Mouse (Mus musculus) forebrain, embryonic 12.5 days (tissue): ENCODE results near the gene Calm3. TPM values are rescaled to one million over a fixed set of nuclear protein-coding genes. Genes with fewer than 3 reads are reported as not detected.
A peak's percentile ranks its signal among the peaks of the same experiment; 100 is the strongest.

ENCODE experiments used
- ATAC-seq: fragments of 200-750 bp; cut with Nextera tagmentation; 2 replicates; pipeline ENCODE4 v1.8.0; 2017; ENCODE audit warnings: moderate TSS enrichment; ENCODE audit not compliant: low FRiP score
- H3K27ac ChIP-seq: fragments of 300-500 bp; sonication (generic); 2 replicates; pipeline ENCODE4 v1.5.1; 2016; ENCODE audit warnings: mild to moderate bottlenecking
- H3K27me3 ChIP-seq: fragments of 300-500 bp; sonication (generic); 2 replicates; pipeline ENCODE4 v1.6.1; 2016; ENCODE audit warnings: mild to moderate bottlenecking
- H3K36me3 ChIP-seq: fragments of 300-500 bp; sonication (generic); replicated peaks from 2 replicates; pipeline ENCODE4 v1.6.1; 2016; ENCODE audit warnings: mild to moderate bottlenecking
- H3K4me1 ChIP-seq: fragments of 300-500 bp; sonication (generic); 2 replicates; pipeline ENCODE4 v1.6.1; 2016
- H3K4me2 ChIP-seq: fragments of 300-500 bp; sonication (generic); 2 replicates; pipeline ENCODE4 v1.6.1; 2016; ENCODE audit warnings: mild to moderate bottlenecking, moderate library complexity
- H3K4me3 ChIP-seq: fragments of 300-500 bp; sonication (generic); replicated peaks from 2 replicates; pipeline ENCODE4 v1.5.1; 2016; ENCODE audit warnings: mild to moderate bottlenecking
- H3K9ac ChIP-seq: fragments of 300-500 bp; sonication (generic); 2 replicates; pipeline ENCODE4 v1.6.1; 2016; ENCODE audit warnings: mild to moderate bottlenecking
- H3K9me3 ChIP-seq: fragments of 300-500 bp; sonication (generic); 2 replicates; pipeline ENCODE4 v1.6.1; 2016
- WGBS: fragments of 180-500 bp; shearing (Covaris S2); methylation state at CpG from one replicate; pipeline ENCODE4 v1.1.7; 2016; 5-methylcytosine and 5-hydroxymethylcytosine counted together
- polyA plus RNA-seq: library from polyadenylated mRNA; unstranded; fragments of >200 nt; fragmentation: Nextera tagmentation; extraction: Ambion mirVana; gene quantifications from 2 replicates; pipeline ENCODE4 v1.2.1, GENCODE M21; 2016

Gene Calm3
- polyA plus RNA-seq, 1 experiment from 2014 or later: 234 TPM

GRCm38 (mm10) chr7:16948923-16949458 lies 25.1 kb upstream of the Calm3 start:
- 51% methylated on average over 8 of the region's 8 CpGs for WGBS
- H3K9ac ChIP-seq: peak overlapping the region; percentile 48; the same call in 1 of the 2 replicates

GRCm38 (mm10) chr7:16947959-16948361 lies 24.0 kb upstream of the Calm3 start:
- peaks cover 69% of the 10 kb centered on the region for H3K4me1 ChIP-seq

More at GRCm38 (mm10) chr7:16948923-16949458, 25.1 kb upstream of the Calm3 start:
- peaks cover 59% of the 10 kb centered on the region for H3K4me1 ChIP-seq
- H3K9me3 ChIP-seq: no peaks in the 10 kb centered on the region
- H3K36me3 ChIP-seq: no peaks in the 10 kb centered on the region
- H3K4me3 ChIP-seq: peak overlapping the region; percentile 52; the same call in 1 of the 2 replicates
- H3K27me3 ChIP-seq: peaks cover 49% of the 10 kb centered on the region
- peak overlapping the region; percentile 69 for H3K4me2 ChIP-seq
- no peak for ATAC-seq
- H3K27ac ChIP-seq: 0 out of 2 replicates have a peak overlapping the region, but pooled peaks have one; percentile 36

GRCm38 (mm10) chr7:16947349-16947895 lies 23.5 kb upstream of the Calm3 start:
- Histone ChIP-seq H3K4me3 (peak overlapping the region; percentile 52), H3K27me3 (peaks cover 49% of the 10 kb centered on the region), H3K4me1 (peaks cover 69% of the 10 kb centered on the region), H3K4me2 (peak overlapping the region; percentile 69), H3K9me3 (no peaks in the 10 kb centered on the region), H3K36me3 (no peaks in the 10 kb centered on the region), H3K27ac (peak overlapping the region; percentile 68), H3K9ac (peak overlapping the region; percentile 63)
- 16% methylated on average over 21 of the region's 22 CpGs for WGBS
- ATAC-seq: no peak

More at GRCm38 (mm10) chr7:16947959-16948361, 24.0 kb upstream of the Calm3 start:
- H3K27me3 ChIP-seq: peaks cover 49% of the 10 kb centered on the region
- H3K4me3 ChIP-seq: peak overlapping the region; percentile 52
- peak overlapping the region; percentile 68; the same call in 1 of the 2 replicates for H3K27ac ChIP-seq
- H3K9ac ChIP-seq: peak overlapping the region; percentile 63
- peak overlapping the region; percentile 69 for H3K4me2 ChIP-seq
- no peak for ATAC-seq
- WGBS: 19% methylated on average over 4 of the region's 4 CpGs
- H3K9me3 ChIP-seq: no peaks in the 10 kb centered on the region
- H3K36me3 ChIP-seq: no peaks in the 10 kb centered on the region

- Histone ChIP-seq H3K27me3 (peaks cover 49% of the 10 kb centered on the region), H3K4me2 (peak overlapping the region; percentile 69), H3K36me3 (no peaks in the 10 kb centered on the region), H3K27ac (peak overlapping the region; percentile 68), H3K9me3 (no peaks in the 10 kb centered on the region), H3K4me3 (peak overlapping the region; percentile 52), H3K9ac (peak overlapping the region; percentile 63), H3K4me1 (peaks cover 69% of the 10 kb centered on the region)
- no peak for ATAC-seq
- 2% methylated on average over 53 of the region's 53 CpGs for WGBS
These were observed 22.8 kb upstream of the Calm3 start for GRCm38 (mm10) chr7:16946441-16947348.

GRCm38 (mm10) chr7:16945419-16945818 lies 21.5 kb upstream of the Calm3 start:
- no peaks in the 10 kb centered on the region for H3K9me3 ChIP-seq
- peaks cover 71% of the 10 kb centered on the region for H3K4me1 ChIP-seq
- peaks cover 49% of the 10 kb centered on the region for H3K27me3 ChIP-seq
- WGBS: 11% methylated on average over 17 of the region's 17 CpGs
- ATAC-seq: no peak
- peak overlapping the region; percentile 69 for H3K4me2 ChIP-seq
- peak overlapping the region; percentile 52 for H3K4me3 ChIP-seq
- H3K27ac ChIP-seq: 0 out of 2 replicates have a peak overlapping the region, but pooled peaks have one; percentile 42
- H3K9ac ChIP-seq: peak overlapping the region; percentile 63
- H3K36me3 ChIP-seq: no peaks in the 10 kb centered on the region

- Histone ChIP-seq H3K27ac (peak overlapping the region; percentile 78), H3K4me1 (peaks cover 71% of the 10 kb centered on the region)
- ATAC-seq: no peak; the same call in 1 of the 2 replicates
These were observed 20.9 kb upstream of the Calm3 start for GRCm38 (mm10) chr7:16944808-16945315.

GRCm38 (mm10) chr7:16944061-16944807 lies 20.3 kb upstream of the Calm3 start, which contains the start of gene Pnmal2:
Gene Pnmal2, plus strand, starts transcription at chr7:16944682.
- Histone ChIP-seq H3K4me2 (peak within 1 kb of the TSS; percentile 69), H3K4me1 (peaks cover 69% of the 10 kb centered on the region), H3K27me3 (peaks cover 43% of the 10 kb centered on the region), H3K36me3 (no peaks in the 10 kb centered on the region), H3K9me3 (no peaks in the 10 kb centered on the region), H3K4me3 (peak within 1 kb of the TSS; percentile 52), H3K9ac (peak within 1 kb of the TSS; percentile 63), H3K27ac (peak within 1 kb of the TSS; percentile 78)
- 12% methylated on average over 36 of the region's 36 CpGs for WGBS
- ATAC-seq: peak; percentile 92

More at GRCm38 (mm10) chr7:16944808-16945315, 20.9 kb upstream of the Calm3 start:
- Histone ChIP-seq H3K27me3 (peaks cover 49% of the 10 kb centered on the region), H3K4me2 (peak overlapping the region; percentile 69), H3K4me3 (peak overlapping the region; percentile 52), H3K36me3 (no peaks in the 10 kb centered on the region), H3K9ac (peak overlapping the region; percentile 63), H3K9me3 (no peaks in the 10 kb centered on the region)
- WGBS: 1% methylated on average over 22 of the region's 22 CpGs

- no peak overlapping the region for H3K4me2 ChIP-seq
- no peak overlapping the region for H3K9ac ChIP-seq
- peaks cover 68% of the 10 kb centered on the region for H3K4me1 ChIP-seq
- ATAC-seq: no peak
- H3K27ac ChIP-seq: peak overlapping the region; percentile 51
- WGBS: 59% methylated on average over 4 of the region's 4 CpGs
- H3K9me3 ChIP-seq: no peaks in the 10 kb centered on the region
- no peaks in the 10 kb centered on the region for H3K36me3 ChIP-seq
- peaks cover 29% of the 10 kb centered on the region for H3K27me3 ChIP-seq
- no peak overlapping the region for H3K4me3 ChIP-seq
These were observed 18.9 kb upstream of the Calm3 start for GRCm38 (mm10) chr7:16942861-16943260.

- WGBS: 44% methylated on average over 7 of the region's 7 CpGs
- peaks cover 4% of the 10 kb centered on the region for H3K27me3 ChIP-seq
- H3K36me3 ChIP-seq: no peaks in the 10 kb centered on the region
- no peak for ATAC-seq
- peak overlapping the region; percentile 22 for H3K27ac ChIP-seq
- no peak overlapping the region for H3K4me2 ChIP-seq
- H3K9me3 ChIP-seq: no peaks in the 10 kb centered on the region
- peaks cover 44% of the 10 kb centered on the region for H3K4me1 ChIP-seq
- H3K9ac ChIP-seq: no peak overlapping the region
- no peak overlapping the region for H3K4me3 ChIP-seq
These were observed 16.4 kb upstream of the Calm3 start for GRCm38 (mm10) chr7:16940292-16940691.

- Histone ChIP-seq H3K27me3 (no peaks in the 10 kb centered on the region), H3K4me2 (peak overlapping the region; percentile 27), H3K27ac (peak overlapping the region; percentile 82), H3K9me3 (no peaks in the 10 kb centered on the region), H3K4me3 (no peak overlapping the region), H3K36me3 (no peaks in the 10 kb centered on the region), H3K9ac (no peak overlapping the region), H3K4me1 (peaks cover 37% of the 10 kb centered on the region)
- peak; percentile 87 for ATAC-seq
- WGBS: 65% methylated on average over 17 of the region's 17 CpGs
These were observed 14.3 kb upstream of the Calm3 start for GRCm38 (mm10) chr7:16938117-16938791.

- 45% methylated on average over 4 of the region's 4 CpGs for WGBS
- Histone ChIP-seq H3K36me3 (no peaks in the 10 kb centered on the region), H3K4me3 (no peak overlapping the region), H3K9ac (no peak overlapping the region), H3K4me2 (no peak overlapping the region), H3K9me3 (no peaks in the 10 kb centered on the region), H3K4me1 (peaks cover 43% of the 10 kb centered on the region), H3K27ac (no peak overlapping the region), H3K27me3 (no peaks in the 10 kb centered on the region)
- no peak for ATAC-seq
These were observed 13.4 kb upstream of the Calm3 start for GRCm38 (mm10) chr7:16937312-16937711.
